Mouse (Mus musculus) 416B (cell line): ENCODE data around the gene Tprgl.
A peak's percentile ranks its signal among the peaks of the same experiment; 100 is the strongest.

Experiments
- DNase-seq: peaks from one replicate; pipeline ENCODE4 v3.0.0; 2011; ENCODE audit warnings: low read depth

Gene Tprgl

GRCm38 (mm10) chr4:154159961-154160537 is 417 bp downstream of the Tprgl start:
- DNase-seq = peak; percentile 55

DNA sequence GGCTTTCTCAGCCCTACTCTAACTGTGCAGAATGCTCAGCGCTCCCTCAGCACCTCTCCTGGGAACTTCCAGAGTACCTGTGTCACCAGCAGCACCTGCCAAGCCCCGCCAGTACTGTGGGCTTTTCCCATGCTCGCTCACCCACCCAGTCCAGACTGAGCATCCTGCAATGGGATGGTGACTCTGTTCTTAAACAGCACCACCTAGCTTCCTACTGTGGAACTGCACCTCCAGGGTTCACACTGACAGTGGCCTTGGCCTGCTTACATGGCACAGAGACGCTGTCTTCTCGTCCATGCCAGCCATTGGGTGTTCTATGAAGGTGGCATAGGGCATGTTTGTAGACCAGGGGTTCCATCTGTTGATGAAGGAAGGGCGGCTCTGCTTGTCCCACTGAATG is 1.5 kb downstream of the Tprgl start:
- peak; percentile 82 for DNase-seq

DNA sequence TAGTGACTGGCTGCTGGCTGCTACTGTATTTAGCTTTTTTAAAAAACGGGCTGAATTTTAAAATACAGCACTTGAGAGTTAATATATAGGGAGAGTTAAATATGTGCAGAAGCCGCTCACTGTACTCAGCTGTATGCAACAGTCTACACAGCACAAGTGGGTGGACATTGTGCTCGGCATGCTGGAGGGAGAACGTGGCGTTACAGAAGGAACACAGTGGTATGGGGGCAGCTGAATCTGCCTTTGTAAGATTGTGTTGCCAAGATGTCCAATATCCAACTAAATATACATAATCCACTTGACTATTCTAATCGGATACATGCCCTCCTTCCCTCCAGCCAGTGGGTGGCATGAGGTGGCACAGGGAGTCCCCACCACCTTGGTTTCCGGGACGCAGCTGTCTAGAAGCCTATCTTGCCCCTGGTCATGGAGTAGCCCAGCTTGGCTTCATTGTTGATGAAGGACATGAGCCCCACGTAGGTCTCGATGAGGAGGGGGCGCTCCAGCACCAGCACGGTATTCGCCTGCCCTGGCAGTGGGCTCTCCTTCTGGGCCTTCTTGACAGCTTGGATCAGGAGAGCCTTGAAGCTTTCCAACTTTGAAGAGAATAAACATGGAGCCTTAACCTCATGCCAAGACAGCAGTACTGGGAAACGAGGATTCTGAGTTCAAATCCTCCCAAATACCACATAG is 2.4 kb downstream of the Tprgl start:
- DNase-seq = no peak

DNA sequence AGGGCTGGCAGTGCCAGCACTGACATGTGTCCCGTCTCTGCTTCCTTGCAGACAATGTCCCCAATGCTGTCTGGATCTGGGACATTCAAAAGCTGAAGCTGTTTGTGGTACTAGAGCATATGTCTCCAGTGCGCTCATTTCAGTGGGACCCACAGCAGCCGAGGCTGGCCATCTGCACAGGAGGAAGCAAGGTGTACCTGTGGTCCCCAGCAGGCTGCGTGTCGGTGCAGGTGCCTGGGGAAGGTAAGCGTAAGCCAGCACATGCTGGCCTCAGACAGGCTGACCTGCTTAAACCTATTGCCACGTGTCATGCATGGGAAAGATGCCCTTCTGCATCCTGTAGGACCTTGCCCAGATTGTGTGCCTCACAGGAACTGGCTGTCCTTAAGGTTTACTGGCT is 4.4 kb downstream of the Tprgl start:
- DNase-seq = no peak

- no peak for DNase-seq
These were observed 6.4 kb downstream of the Tprgl start for GRCm38 (mm10) chr4:154154104-154154503.

- DNase-seq = no peak
These were observed 14.1 kb downstream of the Tprgl start for GRCm38 (mm10) chr4:154146342-154146741.

- no peak for DNase-seq
These were observed 15.8 kb downstream of the Tprgl start for GRCm38 (mm10) chr4:154144712-154145111.

- DNase-seq = peak; percentile 86
These were observed 18.0 kb downstream of the Tprgl start, which contains the start of gene Wrap73 for GRCm38 (mm10) chr4:154142211-154143040. Gene Wrap73, plus strand, starts transcription at chr4:154142372.

DNA sequence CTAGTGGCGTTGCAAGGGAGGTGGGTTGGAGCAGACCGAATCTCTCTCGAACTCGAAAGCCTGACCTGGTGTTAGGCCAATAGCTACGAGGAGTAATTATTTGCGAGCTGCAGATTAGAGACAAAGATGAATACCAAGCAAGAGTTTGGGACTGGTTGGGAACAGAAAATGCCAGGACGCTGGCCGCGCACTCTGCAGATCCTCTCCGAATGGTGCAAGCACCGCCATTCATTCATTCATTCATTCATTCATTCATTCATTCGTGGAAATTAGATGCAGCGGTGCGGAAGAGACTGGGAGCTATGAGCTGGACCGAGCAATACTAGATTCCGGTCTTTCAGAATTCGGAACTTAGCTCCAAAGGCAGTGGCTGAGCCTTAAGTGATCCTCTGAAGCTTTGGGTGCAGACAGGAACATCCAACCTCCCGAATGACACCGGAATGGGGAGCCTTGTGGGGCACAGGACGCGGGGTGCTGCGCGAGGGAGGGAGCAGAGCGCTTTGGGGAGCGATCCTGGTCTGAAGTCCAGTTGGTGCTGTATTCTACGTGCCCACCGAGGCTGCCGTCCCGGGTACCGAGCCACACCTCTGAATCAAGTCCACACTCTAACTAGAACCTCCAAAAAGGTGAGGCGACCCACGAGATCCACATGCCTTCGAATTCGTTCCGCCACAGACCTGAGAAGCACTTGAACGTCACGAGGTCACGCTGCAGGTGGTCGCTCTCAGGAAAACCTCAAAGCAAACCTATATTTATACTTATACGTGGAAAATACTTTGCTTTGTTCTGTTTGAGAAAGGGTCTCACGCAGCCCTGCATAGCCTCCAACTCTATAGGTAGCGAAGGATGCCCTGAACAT is 19.2 kb downstream of the Tprgl start:
- DNase-seq = no peak

DNA sequence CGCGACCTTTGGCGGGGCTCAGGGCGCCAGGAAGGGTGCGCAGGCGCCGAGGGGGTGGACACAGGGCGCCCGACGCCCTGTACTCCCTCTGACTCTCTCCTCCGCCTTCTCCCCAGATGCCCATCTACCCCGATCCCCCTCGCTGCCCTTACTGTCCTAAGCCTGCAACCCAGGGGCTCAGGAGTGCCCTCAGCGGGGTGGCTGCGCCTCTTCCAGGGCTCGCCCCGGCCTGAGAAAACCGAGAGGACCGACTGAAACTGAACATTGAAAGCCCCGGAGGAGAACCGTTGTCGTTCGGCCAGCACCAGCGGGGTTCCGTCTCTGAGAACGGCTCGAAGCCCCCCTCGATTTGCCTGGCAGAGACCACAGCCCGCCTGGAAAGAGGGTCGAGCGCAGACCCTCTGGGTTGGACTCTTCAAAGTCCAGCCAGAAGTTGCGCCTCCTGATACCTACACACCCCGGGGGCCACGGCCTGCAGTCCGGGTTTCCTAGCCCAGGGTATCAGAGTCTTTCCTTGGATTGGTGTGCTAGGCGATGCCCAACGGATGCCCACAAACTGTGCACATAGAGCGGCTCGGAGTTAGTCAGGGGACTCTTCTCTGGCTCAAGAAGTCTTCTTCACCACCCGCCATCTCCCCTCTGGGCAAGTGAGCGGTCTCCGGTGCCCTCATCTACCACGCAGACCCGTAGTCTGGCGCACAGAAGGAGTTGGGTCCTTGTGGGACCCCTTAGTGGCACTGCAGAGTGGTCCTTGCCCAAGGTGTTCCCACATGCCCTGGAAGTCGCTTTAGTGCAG is 20.1 kb downstream of the Tprgl start:
- no peak for DNase-seq

DNA sequence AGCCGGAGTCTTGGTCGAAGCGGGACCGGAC is 20.5 kb downstream of the Tprgl start, which contains the start of gene Trp73:
Trp73 (minus strand) TSS at position 27 of the 31 bp plus-strand sequence.
- no peak for DNase-seq

- no peak for DNase-seq
These were observed 20.7 kb downstream of the Tprgl start for GRCm38 (mm10) chr4:154139671-154140181.

- DNase-seq = no peak
These were observed 23.3 kb downstream of the Tprgl start for GRCm38 (mm10) chr4:154137139-154137538.

- DNase-seq = no peak
These were observed 25.7 kb downstream of the Tprgl start for GRCm38 (mm10) chr4:154134803-154135202.

DNA sequence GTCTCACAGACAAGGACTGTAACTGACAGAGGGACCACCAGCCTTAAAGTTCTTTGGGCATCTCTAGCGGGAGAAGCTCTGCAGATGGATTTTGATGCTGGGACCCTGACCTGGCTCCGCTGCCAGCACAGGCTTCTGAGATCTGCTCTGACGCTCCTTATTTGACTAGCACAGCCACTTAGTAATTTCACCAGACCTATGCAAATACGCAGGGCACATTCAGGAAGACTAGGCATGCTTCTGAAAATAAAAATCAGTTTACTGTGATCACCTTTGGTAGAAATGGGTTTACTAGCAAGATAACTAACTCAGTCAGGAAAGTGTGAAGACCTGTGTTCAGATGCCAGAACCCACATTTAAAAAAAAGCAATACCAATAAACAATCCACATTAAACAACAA is 28.6 kb downstream of the Tprgl start:
- no peak for DNase-seq

- no peak for DNase-seq
These were observed 30.5 kb downstream of the Tprgl start for GRCm38 (mm10) chr4:154129950-154130349.

DNA sequence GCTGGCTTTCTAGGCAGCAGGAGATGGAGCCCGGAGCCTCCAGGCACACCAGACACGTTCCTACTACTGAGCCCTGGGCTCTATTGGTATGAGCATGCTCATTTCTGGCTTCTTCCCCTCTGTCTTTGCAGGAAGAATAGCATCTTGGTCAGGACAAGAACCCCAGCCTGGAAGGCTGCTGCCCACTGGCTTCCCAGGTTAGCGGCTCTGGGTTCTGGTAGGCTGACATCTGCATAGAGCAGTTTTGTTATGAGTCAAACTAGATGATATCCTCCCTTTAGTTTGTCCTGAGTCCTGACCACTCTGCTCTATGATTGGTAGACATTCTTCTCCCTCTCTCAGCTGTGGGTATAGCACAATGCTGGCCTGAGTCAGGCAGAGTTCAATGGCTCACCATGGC is 33.2 kb downstream of the Tprgl start:
- DNase-seq = no peak

DNA sequence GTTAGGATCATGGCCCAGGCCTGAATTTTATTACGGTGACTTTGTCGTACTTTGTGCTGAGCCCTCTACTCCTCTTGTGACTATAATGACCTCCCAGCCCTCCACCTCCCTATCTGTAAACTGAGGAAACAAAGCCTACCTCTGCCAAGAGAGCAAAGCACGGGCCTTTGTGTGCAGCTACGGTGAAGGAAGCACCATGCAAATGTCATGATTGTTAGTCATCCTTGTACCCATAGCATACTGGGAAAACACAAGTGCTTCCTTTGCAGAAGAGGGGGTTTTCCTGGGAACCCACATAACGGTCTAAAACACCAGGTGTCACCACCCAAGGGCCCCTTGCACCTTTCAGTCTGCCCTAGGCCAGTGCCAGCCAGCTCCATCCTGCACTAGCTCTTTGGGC is 35.3 kb downstream of the Tprgl start:
- no peak for DNase-seq

GRCm38 (mm10) chr4:154123553-154123952 is 36.9 kb downstream of the Tprgl start:
- DNase-seq = no peak

DNA sequence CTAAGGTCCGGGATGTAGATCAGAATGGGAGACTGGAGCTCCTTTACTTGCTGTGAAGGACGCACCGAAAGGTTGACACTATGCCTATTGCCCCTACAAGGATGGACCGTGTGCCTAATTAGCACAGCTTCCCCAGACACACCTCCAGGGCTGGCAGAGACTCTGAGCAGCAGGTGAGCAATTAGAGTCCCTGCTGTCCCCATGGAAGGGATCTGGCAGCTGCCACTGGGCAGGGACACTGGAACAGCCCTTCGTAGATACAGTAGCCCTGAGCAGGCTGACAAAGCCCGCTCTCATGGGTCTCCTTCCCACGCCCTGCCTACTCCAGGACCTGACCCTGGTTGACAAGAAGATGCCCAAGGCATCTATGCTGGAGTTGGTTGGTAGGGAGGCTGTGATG is 38.1 kb downstream of the Tprgl start:
- DNase-seq = no peak

DNA sequence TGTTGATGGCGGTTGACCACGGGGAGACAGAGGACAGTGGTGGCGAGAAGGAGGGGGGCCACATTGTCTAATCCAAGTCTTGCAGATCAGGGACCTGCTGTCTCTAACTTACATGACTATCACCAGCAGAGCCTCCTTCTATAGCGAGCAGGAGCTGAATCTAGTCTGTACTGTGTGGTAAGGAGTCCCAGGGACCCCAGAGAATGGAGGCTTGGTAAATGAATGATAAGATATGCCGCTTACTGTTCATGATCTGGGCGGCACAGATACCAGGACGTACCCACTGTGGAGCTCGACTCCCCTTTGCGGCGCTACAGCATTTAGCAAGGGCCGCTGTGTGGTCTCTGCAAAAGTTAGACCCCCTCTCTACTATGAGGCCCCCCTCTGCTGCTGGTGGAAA is 38.7 kb downstream of the Tprgl start:
- DNase-seq = no peak

DNA sequence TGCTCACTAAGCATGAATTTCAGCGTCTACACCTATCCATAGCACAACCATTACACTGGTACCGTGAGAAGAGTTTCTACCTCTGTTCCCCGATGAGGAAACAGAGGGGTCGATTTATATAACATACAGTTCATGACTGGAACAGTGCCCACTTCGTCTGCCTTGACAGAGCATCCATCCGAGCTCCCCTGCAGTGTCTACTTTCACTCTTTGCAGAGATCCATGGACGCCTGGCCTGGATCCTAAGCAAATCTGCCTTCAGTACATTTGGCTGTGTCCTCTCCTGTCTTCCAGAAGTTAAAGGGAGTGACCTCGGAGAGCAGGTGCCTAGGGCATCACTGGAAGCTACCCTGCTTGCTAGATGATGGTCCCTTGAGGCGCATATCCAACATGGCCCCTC is 41.3 kb downstream of the Tprgl start:
- DNase-seq = no peak
